Mouse (Mus musculus): ENCODE measurements around the gene Tbc1d17.
"Not testable (repeated sequence)": the region's sequence is repeated elsewhere in the genome, so short reads cannot be mapped to it uniquely, and the experiment has no call there.

DNA sequence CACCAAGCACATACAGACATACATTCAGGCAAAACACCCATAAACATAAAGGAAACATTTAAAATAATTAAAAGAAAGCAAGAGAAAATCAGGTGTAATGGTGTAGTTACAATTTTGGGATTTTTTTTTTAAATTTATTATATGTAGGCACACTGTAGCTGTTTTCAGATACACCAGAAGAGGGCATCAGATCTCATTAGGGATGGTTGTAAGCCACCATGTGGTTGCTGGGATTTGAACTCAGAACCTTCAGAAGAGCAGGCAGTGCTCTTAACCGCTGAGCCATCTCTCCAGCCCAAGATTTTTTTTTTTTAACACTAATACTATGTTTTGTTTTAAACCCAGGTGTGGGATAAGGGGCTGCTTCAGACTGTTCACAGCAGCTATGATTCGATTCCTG is 22.9 kb upstream of the Tbc1d17 start:
- TF ChIP-seq POLR2A (IDR thresholded peaks at IDR 0.05; ENCODE audit: control insufficient read depth, extremely low read depth, insufficient read depth, low read length, poor library complexity); CTCF (IDR thresholded peaks at IDR 0.05; ENCODE audit: borderline replicate concordance, control insufficient read depth, extremely low read depth, insufficient read depth, low read length, poor library complexity): not testable (repeated sequence)
